Mouse (Mus musculus) gastrocnemius, adult 2 months (tissue): ENCODE measurements at regions not wholly inside any gene's neighbourhood (a gene's known extent, or its start where the extent isn't known, plus 50 kb on each side); places are given as distances from the start of the nearest gene placed in this dataset.
A peak's percentile ranks its signal among the peaks of the same experiment; 100 is the strongest.
"Not testable (repeated sequence)": the region's sequence is repeated elsewhere in the genome, so short reads cannot be mapped to it uniquely, and the experiment has no call there.

Experiments
- DNase-seq: peaks from one replicate; pipeline ENCODE4 v3.0.0; 2022
- H3K27ac ChIP-seq: fragments of 200-600 bp; 2 replicates; pipeline ENCODE4 v1.8.1; 2022; ENCODE audit warnings: mild to moderate bottlenecking
- H3K4me3 ChIP-seq: fragments of 200-600 bp; 2 replicates; pipeline ENCODE4 v1.8.1; 2022; ENCODE audit warnings: mild to moderate bottlenecking, moderate library complexity
- CTCF ChIP-seq: fragments of 200-600 bp; IDR thresholded peaks from 2 replicates; pipeline ENCODE4 v1.8.1; 2022; ENCODE audit warnings: antibody characterized with exemption, mild to moderate bottlenecking, moderate library complexity
- intact Hi-C: fragments of 180-260 bp; cut with DNase I; formaldehyde crosslinking; loops from one replicate; pipeline ENCODE4 v1.15.1; 2025

DNA sequence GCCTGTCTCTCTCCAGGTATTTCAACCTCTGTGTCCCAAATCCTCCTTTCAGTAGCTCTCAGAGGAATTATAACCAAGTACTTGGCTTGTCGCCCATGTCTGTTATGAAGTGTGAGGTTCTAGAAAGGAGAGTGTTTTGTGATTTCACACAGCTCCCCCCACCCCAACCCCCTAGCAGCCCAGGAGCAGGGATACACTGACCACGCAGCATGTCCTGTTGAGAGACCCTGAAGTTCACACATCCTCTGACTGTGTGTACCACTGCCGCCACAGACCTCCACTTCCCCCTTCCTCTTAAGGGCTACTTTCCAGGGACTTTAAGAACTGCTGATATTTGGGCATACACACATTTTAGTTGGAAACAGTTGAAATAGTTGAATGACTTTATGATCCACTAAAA is 289.2 kb downstream of the Hace1 start:
- DNase-seq = no peak
- intact Hi-C loops = no loop called here
- H3K4me3 ChIP-seq = no peak overlapping the region
- no peak for TF ChIP-seq CTCF
- no peak overlapping the region for H3K27ac ChIP-seq

DNA sequence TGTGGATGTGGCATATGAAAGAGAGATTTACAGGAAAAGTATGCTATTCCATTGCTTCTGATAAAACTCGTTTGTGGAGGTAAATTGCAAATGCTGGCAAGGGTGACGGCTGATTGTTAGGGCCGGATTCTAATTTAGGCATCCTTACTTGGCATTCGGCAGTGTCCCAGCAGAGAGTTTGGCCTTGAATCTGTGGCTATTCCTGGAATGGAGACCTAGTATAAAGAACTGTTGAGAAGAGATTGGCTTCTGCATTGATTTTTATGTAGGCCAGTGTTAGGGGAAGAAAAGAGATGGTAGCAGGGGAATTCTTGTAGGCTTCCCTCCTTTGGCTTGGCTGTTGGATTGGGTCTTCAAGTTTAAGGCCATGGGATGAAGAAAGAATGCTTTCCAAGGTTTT is 293.4 kb downstream of the Hace1 start:
- DNase-seq = peak; percentile 25
- TF ChIP-seq CTCF = no peak
- no peak overlapping the region for H3K4me3 ChIP-seq
- intact Hi-C loops = no loop called here
- H3K27ac ChIP-seq = no peak overlapping the region

DNA sequence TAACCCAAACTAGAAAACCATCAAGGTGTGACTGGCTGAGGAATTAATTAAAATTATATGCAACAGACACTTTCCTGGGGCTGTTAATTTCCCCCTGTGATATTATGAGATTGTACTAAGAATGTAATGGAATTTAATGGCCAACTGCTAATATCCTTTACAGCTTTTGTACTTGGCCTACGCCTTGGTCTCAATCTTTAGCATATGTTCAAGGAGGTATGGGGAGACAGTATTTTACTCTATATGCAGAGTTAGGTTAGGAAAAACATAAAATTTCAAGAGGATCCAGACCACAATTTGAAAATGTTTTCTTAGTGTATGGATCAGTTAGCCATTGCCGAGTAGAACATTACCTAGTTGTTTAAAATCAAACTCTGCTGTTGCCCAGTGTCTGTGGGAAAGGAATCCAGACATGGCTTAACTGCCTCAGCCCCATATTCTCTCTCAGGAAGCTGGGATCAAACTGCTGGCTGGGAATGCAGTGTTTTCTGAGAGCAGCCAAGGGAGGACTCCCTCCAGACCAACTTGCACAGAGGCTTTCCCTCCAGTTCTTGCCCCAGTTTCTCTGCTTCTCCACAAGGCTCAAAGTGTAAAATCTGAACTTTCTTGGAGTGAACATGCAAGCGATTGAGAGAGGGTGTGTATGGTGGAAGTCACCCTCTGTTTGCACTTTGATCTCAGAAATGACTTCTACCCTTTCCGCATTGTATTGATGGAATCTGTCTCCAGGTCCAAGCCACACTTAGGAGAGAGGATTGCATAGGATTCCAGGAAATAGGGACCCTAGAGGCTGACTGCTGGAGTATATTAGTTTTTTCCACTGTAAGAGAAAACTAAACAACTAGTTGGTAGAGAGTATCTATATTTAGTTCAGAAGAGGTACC is 294.6 kb downstream of the Hace1 start:
- DNase-seq = no peak
- intact Hi-C loops = no loop called here
- Histone ChIP-seq H3K4me3 (no peak overlapping the region), H3K27ac (no peak overlapping the region)
- TF ChIP-seq CTCF = no peak

DNA sequence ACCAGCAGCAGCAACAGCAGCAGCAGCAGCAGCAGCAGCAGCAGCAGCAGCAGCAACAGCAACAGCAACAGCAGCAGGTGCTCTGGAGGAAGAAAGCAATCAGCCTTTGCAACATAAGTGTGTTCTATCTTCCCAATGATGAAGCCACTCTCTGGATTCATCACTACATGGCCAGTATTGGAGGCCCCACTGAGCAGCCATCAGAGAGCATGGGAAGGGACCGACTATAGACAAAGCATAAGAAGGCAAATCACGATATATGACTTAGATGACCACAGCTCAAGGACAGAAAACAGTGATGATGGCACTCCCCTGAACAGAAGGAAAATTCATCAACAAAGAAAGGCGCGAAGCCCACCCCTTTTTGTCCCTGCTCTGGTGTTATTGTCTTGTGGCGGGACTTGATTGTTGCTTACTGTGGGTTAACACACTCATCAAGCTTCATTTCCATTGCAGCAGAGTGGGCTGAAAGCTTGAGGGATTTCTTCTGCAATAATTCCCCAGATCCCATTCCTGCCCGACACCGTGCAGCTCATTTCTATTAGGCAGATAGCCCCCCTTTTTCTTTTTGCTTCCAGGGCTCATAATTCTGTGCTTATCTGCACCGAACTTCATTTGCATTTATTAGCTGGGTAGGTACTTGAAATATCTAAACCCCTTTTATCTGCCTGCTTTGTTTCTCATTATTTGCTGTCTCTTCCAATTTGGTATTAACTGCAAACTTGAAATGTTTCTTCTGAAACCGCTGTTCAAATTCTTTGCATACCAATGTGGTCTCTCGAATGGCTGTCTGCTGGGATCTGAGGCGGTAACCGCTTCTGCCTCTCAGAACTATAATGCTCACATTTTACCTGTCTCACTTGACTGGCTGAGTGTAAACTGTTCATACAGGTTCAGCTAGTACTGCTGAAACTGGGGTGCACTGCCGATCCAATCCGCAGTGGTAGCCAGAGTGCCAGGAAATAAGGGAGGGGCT is 296.5 kb downstream of the Hace1 start:
- DNase-seq = no peak
- no peak overlapping the region for H3K4me3 ChIP-seq
- TF ChIP-seq CTCF = no peak
- H3K27ac ChIP-seq = no peak overlapping the region
- intact Hi-C loops = no loop called here

DNA sequence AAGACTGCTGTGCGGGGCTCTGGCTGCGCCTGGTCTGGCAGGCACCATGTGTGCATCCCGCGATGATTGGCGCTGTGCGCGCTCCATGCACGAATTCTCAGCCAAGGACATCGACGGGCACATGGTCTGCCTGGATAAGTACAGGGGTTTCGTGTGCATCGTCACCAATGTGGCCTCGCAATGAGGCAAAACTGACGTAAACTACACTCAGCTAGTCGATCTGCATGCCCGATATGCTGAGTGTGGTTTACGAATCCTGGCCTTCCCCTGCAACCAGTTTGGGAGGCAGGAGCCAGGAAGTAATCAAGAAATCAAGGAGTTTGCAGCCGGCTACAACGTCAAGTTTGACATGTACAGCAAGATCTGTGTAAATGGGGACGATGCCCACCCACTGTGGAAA is 297.7 kb downstream of the Hace1 start:
- DNase-seq, H3K4me3 ChIP-seq, intact Hi-C loops, H3K27ac ChIP-seq: not testable (repeated sequence)

DNA sequence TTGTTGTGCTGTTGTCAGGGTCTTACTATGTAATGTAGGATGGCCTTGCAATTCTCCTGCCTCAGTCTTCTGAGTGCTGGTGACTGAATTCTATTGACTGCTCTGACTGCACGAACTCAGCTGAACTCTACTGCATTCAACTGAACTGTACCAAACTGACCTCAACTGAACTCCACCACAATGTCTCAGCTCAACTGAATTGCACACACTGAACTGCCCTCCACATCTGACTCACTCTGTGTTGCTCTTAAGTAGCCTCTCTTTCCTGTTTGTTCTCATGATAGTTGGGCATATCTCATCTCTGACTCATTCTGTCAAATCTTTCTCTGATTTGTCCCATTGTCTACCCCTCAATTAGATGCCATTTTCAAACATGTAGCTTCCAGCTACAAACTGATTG is 306.1 kb downstream of the Hace1 start:
- Histone ChIP-seq H3K4me3 (no peak overlapping the region), H3K27ac (no peak overlapping the region)
- no peak for DNase-seq
- TF ChIP-seq CTCF = no peak
- intact Hi-C loops = no loop called here

DNA sequence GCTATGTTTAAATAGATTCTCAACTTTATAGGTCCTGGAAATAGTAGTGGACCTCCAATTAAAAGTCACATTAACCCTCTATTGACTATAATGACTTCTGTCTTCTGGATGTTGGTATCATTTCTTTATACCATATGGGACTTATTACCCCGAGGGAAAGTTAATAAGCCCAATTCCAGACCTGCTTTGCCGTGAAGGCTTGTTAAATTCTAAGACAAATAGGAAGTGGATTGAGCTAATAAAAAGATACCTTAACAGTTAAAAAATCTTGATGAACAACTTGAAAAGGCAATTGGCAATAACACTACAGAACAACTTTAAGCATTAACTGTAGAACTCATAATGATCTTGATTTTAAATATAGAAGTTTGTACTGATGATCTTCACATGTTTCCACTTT is 309.0 kb downstream of the Hace1 start:
- intact Hi-C loops = no loop called here

DNA sequence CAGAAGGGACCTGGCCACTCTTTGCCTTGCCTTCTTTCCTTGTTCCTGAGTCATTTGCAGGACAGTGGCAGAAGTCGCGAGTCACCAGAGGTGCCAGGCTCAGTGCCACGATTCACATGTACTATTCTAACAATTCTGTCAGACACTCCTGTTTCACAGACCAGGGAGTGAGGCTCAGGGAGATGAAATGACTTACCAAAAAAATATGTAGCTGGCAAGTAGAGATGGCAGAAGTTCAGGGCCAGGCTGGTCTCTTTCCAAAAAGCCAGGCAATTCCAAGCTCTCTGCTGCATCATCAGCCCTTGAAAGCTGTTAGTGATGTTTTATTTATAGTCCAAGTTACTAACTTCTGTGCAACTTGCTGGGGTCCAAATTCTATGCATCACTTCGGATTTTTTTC is 311.2 kb downstream of the Hace1 start:
- TF ChIP-seq CTCF = no peak
- no peak overlapping the region for H3K4me3 ChIP-seq
- DNase-seq = peak; percentile 69
- intact Hi-C loops = no loop called here
- 0 out of 2 replicates have a peak overlapping the region, but pooled peaks have one; percentile 16 for H3K27ac ChIP-seq

More for the DNA sequence above, 309.0 kb downstream of the Hace1 start:
- Histone ChIP-seq H3K27ac (no peak overlapping the region), H3K4me3 (no peak overlapping the region)
- DNase-seq = no peak
- no peak for TF ChIP-seq CTCF

DNA sequence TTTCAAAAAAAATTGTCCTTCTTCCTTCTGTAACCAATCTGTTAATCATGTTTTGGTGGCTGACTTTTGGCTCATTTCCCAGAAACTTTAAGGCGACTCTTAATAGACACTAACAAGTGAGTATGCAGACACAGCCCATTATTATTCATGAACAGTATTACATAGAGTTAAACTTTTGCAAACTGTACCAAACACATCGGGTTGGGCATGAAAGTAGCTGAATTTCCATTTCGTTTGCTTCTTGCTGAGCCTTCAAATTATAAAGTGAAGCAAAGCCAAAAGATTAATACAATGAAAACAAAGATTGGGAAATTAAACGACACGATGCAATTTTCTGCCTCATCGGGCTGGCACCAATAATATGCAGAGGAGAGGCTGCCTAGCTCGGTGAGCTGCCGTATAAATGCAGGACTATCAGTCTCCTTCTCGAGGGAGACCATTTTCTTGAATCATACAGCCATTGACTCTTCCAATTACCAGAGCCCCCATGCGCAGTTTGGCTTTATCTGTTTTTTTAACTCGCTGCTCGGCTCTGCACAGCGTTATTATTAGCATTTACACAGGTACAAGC is 311.8 kb downstream of the Hace1 start:
- intact Hi-C loops = no loop called here
- H3K4me3 ChIP-seq = no peak overlapping the region
- no peak overlapping the region for H3K27ac ChIP-seq
- no peak for TF ChIP-seq CTCF
- no peak for DNase-seq

DNA sequence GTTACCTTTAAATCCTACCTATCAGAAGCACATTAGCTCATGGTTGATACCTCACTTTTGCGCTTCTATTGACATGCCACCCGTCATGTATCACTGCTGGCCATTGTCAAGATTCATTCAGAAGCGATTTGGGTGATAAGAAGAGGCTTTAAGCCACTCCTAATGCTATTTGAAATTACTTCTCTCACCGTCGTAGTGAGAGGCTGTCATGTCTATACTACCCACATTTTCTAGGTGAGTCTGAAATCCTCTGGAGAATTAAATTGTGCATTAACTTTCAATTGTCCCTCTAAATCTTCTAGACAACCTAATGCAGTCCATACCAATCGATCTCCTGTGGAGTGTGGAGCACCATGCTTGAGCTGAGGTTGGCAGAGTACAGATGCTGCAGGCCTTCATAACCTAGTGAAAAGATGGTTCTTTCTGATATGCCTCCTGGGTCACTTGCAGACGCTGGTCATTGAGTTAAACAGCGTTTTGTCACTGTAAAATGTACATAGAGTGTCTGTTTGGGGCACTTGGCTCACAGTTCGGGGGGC is 312.5 kb downstream of the Hace1 start:
- no peak overlapping the region for H3K4me3 ChIP-seq
- H3K27ac ChIP-seq = no peak overlapping the region
- TF ChIP-seq CTCF = no peak
- no peak for DNase-seq
- intact Hi-C loops = no loop called here

DNA sequence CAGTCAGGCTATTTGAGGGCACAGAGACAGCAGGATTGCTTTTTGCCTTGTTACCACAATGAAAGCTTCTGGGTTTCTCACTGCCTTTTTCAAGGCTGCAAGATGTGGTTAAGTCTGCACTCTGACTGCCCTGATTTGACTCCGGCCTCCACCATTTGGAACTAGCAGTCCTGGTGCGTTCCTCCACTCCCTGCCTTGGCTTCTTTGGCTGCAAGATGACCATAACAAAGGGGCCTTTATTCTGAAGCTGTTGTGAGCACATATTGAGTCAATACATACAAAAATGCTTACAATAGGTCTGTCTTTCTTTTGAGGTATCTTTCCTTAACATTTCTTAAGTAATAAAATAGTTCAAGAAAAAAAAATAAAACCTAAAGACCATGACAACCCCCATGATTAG is 314.8 kb downstream of the Hace1 start:
- no peak for DNase-seq
- intact Hi-C loops = no loop called here
- TF ChIP-seq CTCF = no peak
- Histone ChIP-seq H3K27ac (no peak overlapping the region), H3K4me3 (no peak overlapping the region)
